Mouse (Mus musculus) ES-Bruce4 (cell line): ENCODE results near the gene Ostm1. TPM values are rescaled to one million over a fixed set of nuclear protein-coding genes. Genes with fewer than 3 reads are reported as not detected.
A peak's percentile ranks its signal among the peaks of the same experiment; 100 is the strongest.

Experiments used
- H3K27ac ChIP-seq: 2 replicates; pipeline ENCODE4 v1.5.1; 2012; ENCODE audit warnings: low read length, inconsistent platforms; ENCODE audit not compliant: insufficient read depth
- H3K27me3 ChIP-seq: 2 replicates; pipeline ENCODE4 v1.6.1; 2012; ENCODE audit warnings: mild to moderate bottlenecking, low read length, inconsistent platforms; ENCODE audit not compliant: control insufficient read depth, poor library complexity, insufficient read depth, severe bottlenecking
- H3K36me3 ChIP-seq: 2 replicates; pipeline ENCODE4 v1.6.1; 2012; ENCODE audit warnings: inconsistent platforms, mild to moderate bottlenecking, low read length, moderate library complexity; ENCODE audit not compliant: control insufficient read depth, poor library complexity, insufficient read depth, severe bottlenecking
- H3K4me1 ChIP-seq: one replicate; pipeline ENCODE4 v1.8.1; 2011; ENCODE audit warnings: low read length; ENCODE audit not compliant: control insufficient read depth, insufficient read depth
- H3K4me3 ChIP-seq: 2 replicates; pipeline ENCODE4 v1.5.1; 2011; ENCODE audit warnings: low read depth, mild to moderate bottlenecking, low read length
- H3K9ac ChIP-seq: 2 replicates; pipeline ENCODE4 v1.6.1; 2012; ENCODE audit warnings: low read depth, mild to moderate bottlenecking, inconsistent platforms; ENCODE audit not compliant: poor library complexity, severe bottlenecking
- H3K9me3 ChIP-seq: replicated peaks from 2 replicates; pipeline ENCODE4 v1.6.1; 2012; ENCODE audit warnings: mild to moderate bottlenecking, low read length, inconsistent platforms; ENCODE audit not compliant: control insufficient read depth, poor library complexity, insufficient read depth, severe bottlenecking
- CTCF ChIP-seq: IDR thresholded peaks from one replicate; pipeline ENCODE4 v1.8.1; 2011; ENCODE audit warnings: low read depth, low read length
- EP300 ChIP-seq: IDR thresholded peaks from 2 replicates; pipeline ENCODE4 v1.6.1; 2011; ENCODE audit warnings: low read depth, low read length; ENCODE audit not compliant: insufficient read depth
- POLR2A ChIP-seq: IDR thresholded peaks from one replicate; pipeline ENCODE4 v1.8.1; 2011; ENCODE audit warnings: low read length; ENCODE audit not compliant: insufficient read depth
- polyA plus RNA-seq: library from polyadenylated mRNA; stranded (reverse); fragments of >200 nt; gene quantifications from 2 replicates; pipeline ENCODE4 v1.2.4, GENCODE M21; 2011; ENCODE audit warnings: low read depth; ENCODE audit not compliant: missing spikeins, insufficient read depth, insufficient read length

Ostm1 gene
- polyA plus RNA-seq, 1 experiment = 18.6 TPM

GRCm38 (mm10) chr10:42559581-42560200 lies 23.9 kb upstream of the Ostm1 start:
- H3K27me3 ChIP-seq = no peaks in the 10 kb centered on the region
- H3K9me3 ChIP-seq = no peaks in the 10 kb centered on the region
- no peaks in the 10 kb centered on the region for H3K36me3 ChIP-seq

GRCm38 (mm10) chr10:42562272-42562671 lies 21.4 kb upstream of the Ostm1 start:
- no peaks in the 10 kb centered on the region for H3K4me1 ChIP-seq
- no peaks in the 10 kb centered on the region for H3K27me3 ChIP-seq
- no peaks in the 10 kb centered on the region for H3K36me3 ChIP-seq
- no peak for TF ChIP-seq EP300
- TF ChIP-seq CTCF = no peak
- TF ChIP-seq POLR2A = no peak
- no peak overlapping the region for H3K4me3 ChIP-seq
- no peak overlapping the region for H3K27ac ChIP-seq
- no peaks in the 10 kb centered on the region for H3K9me3 ChIP-seq
- no peak overlapping the region for H3K9ac ChIP-seq

More at GRCm38 (mm10) chr10:42559581-42560200, 23.9 kb upstream of the Ostm1 start:
- Histone ChIP-seq H3K4me3 (no peak overlapping the region), H3K9ac (no peak overlapping the region), H3K4me1 (no peaks in the 10 kb centered on the region), H3K27ac (no peak overlapping the region)
- no peak for TF ChIP-seq EP300
- TF ChIP-seq POLR2A = no peak
- no peak for TF ChIP-seq CTCF

GRCm38 (mm10) chr10:42572567-42572966 lies 11.1 kb upstream of the Ostm1 start:
- H3K4me3 ChIP-seq = peak overlapping the region; percentile 38
- H3K9ac ChIP-seq = no peak overlapping the region

GRCm38 (mm10) chr10:42572971-42573370 lies 10.7 kb upstream of the Ostm1 start:
- H3K36me3 ChIP-seq = no peaks in the 10 kb centered on the region
- no peaks in the 10 kb centered on the region for H3K9me3 ChIP-seq
- H3K4me3 ChIP-seq = peak overlapping the region; percentile 38; the same call in 1 of the 2 replicates
- no peaks in the 10 kb centered on the region for H3K4me1 ChIP-seq
- no peak overlapping the region for H3K27ac ChIP-seq
- no peak overlapping the region for H3K9ac ChIP-seq
- H3K27me3 ChIP-seq = peaks cover 12% of the 10 kb centered on the region
- TF ChIP-seq POLR2A = no peak
- no peak for TF ChIP-seq EP300
- no peak for TF ChIP-seq CTCF

More at GRCm38 (mm10) chr10:42572567-42572966, 11.1 kb upstream of the Ostm1 start:
- Histone ChIP-seq H3K36me3 (no peaks in the 10 kb centered on the region), H3K27me3 (peaks cover 11% of the 10 kb centered on the region), H3K4me1 (no peaks in the 10 kb centered on the region), H3K9me3 (no peaks in the 10 kb centered on the region), H3K27ac (no peak overlapping the region)
- TF ChIP-seq POLR2A (no peak), CTCF (no peak), EP300 (no peak)

- no peaks in the 10 kb centered on the region for H3K4me1 ChIP-seq
- H3K36me3 ChIP-seq = no peaks in the 10 kb centered on the region
- no peak overlapping the region for H3K4me3 ChIP-seq
- TF ChIP-seq EP300 (no peak), POLR2A (no peak), CTCF (no peak)
- H3K9me3 ChIP-seq = no peaks in the 10 kb centered on the region
- H3K9ac ChIP-seq = no peak overlapping the region
- no peak overlapping the region for H3K27ac ChIP-seq
- H3K27me3 ChIP-seq = peaks cover 27% of the 10 kb centered on the region
These were observed 9.0 kb upstream of the Ostm1 start for GRCm38 (mm10) chr10:42574639-42575038.

GRCm38 (mm10) chr10:42577525-42578280 lies 5.9 kb upstream of the Ostm1 start:
- Histone ChIP-seq H3K4me1 (no peaks in the 10 kb centered on the region), H3K9ac (no peak overlapping the region), H3K36me3 (no peaks in the 10 kb centered on the region), H3K9me3 (no peaks in the 10 kb centered on the region), H3K27ac (no peak overlapping the region), H3K4me3 (no peak overlapping the region), H3K27me3 (peaks cover 40% of the 10 kb centered on the region)
- no peak for TF ChIP-seq CTCF
